Mouse (Mus musculus): ENCODE data around the gene Acmsd. TPM values are rescaled to one million over a fixed set of nuclear protein-coding genes. Genes with fewer than 3 reads are reported as not detected.

The Acmsd gene
- polyA plus RNA-seq, 1 experiment from 2014 or later, result 3.2 TPM

- Histone ChIP-seq H3K27me3 (ENCODE audit: insufficient read depth, low read length) (no peaks in the 10 kb centered on the region), H3K4me1 (ENCODE audit: insufficient read depth, low read length) (peaks cover 5% of the 10 kb centered on the region; the same call in 1 of the 2 replicates), H3K4me2 (replicated peaks; ENCODE audit: low read depth, low read length) (no peak overlapping the region), H3K9ac (replicated peaks; ENCODE audit: low read length) (no peak overlapping the region), H3K36me3 (ENCODE audit: insufficient read depth, low read length) (peaks cover 10% of the 10 kb centered on the region), H3K9me3 (ENCODE audit: low read length) (no peaks in the 10 kb centered on the region), H3K27ac (ENCODE audit: low read length) (no peak overlapping the region), H3K4me3 (ENCODE audit: low read length) (no peak overlapping the region)
- no peak for ATAC-seq (ENCODE audit: low FRiP score, low TSS enrichment)
- 90% methylated on average over 1 of the region's 1 CpGs for WGBS
These were observed 64.2 kb downstream of the Acmsd start for GRCm38 (mm10) chr1:127793459-127793858.

- Histone ChIP-seq H3K27ac (ENCODE audit: low read length) (no peak overlapping the region), H3K9ac (replicated peaks; ENCODE audit: low read length) (no peak overlapping the region), H3K4me3 (ENCODE audit: low read length) (no peak overlapping the region), H3K36me3 (ENCODE audit: insufficient read depth, low read length) (peaks cover 22% of the 10 kb centered on the region), H3K27me3 (ENCODE audit: insufficient read depth, low read length) (no peaks in the 10 kb centered on the region), H3K9me3 (ENCODE audit: low read length) (no peaks in the 10 kb centered on the region), H3K4me2 (replicated peaks; ENCODE audit: low read depth, low read length) (no peak overlapping the region), H3K4me1 (ENCODE audit: insufficient read depth, low read length) (no peaks in the 10 kb centered on the region)
- ATAC-seq (ENCODE audit: low FRiP score, low TSS enrichment), result no peak
- 89% methylated on average over 6 of the region's 6 CpGs for WGBS
These were observed 66.0 kb downstream of the Acmsd start for GRCm38 (mm10) chr1:127795087-127795769.

GRCm38 (mm10) chr1:127796341-127796740 is 67.1 kb downstream of the Acmsd start:
- WGBS, result 56% methylated on average over 4 of the region's 4 CpGs
- Histone ChIP-seq H3K4me3 (ENCODE audit: low read length) (no peak overlapping the region), H3K4me2 (replicated peaks; ENCODE audit: low read depth, low read length) (no peak overlapping the region), H3K27ac (ENCODE audit: low read length) (no peak overlapping the region), H3K4me1 (ENCODE audit: insufficient read depth, low read length) (no peaks in the 10 kb centered on the region), H3K36me3 (ENCODE audit: insufficient read depth, low read length) (peaks cover 23% of the 10 kb centered on the region), H3K27me3 (ENCODE audit: insufficient read depth, low read length) (no peaks in the 10 kb centered on the region), H3K9me3 (ENCODE audit: low read length) (no peaks in the 10 kb centered on the region), H3K9ac (replicated peaks; ENCODE audit: low read length) (no peak overlapping the region)
- ATAC-seq (ENCODE audit: low FRiP score, low TSS enrichment), result no peak

GRCm38 (mm10) chr1:127796752-127797151 is 67.5 kb downstream of the Acmsd start:
- H3K36me3 ChIP-seq (ENCODE audit: insufficient read depth, low read length), result peaks cover 25% of the 10 kb centered on the region
- H3K9me3 ChIP-seq (ENCODE audit: low read length), result no peaks in the 10 kb centered on the region
- no peak overlapping the region for H3K4me3 ChIP-seq (ENCODE audit: low read length)
- no peak overlapping the region for H3K9ac ChIP-seq (replicated peaks; ENCODE audit: low read length)
- H3K4me2 ChIP-seq (replicated peaks; ENCODE audit: low read depth, low read length), result no peak overlapping the region
- H3K27ac ChIP-seq (ENCODE audit: low read length), result no peak overlapping the region
- WGBS, result 63% methylated on average over 1 of the region's 1 CpGs
- ATAC-seq (ENCODE audit: low FRiP score, low TSS enrichment), result no peak
- H3K4me1 ChIP-seq (ENCODE audit: insufficient read depth, low read length), result no peaks in the 10 kb centered on the region
- H3K27me3 ChIP-seq (ENCODE audit: insufficient read depth, low read length), result no peaks in the 10 kb centered on the region

GRCm38 (mm10) chr1:127802916-127803315 is 73.7 kb downstream of the Acmsd start:
- H3K4me3 ChIP-seq (ENCODE audit: low read length), result no peak overlapping the region
- H3K27me3 ChIP-seq (ENCODE audit: insufficient read depth, low read length), result no peaks in the 10 kb centered on the region
- peaks cover 42% of the 10 kb centered on the region for H3K36me3 ChIP-seq (ENCODE audit: insufficient read depth, low read length)
- H3K4me1 ChIP-seq (ENCODE audit: insufficient read depth, low read length), result no peaks in the 10 kb centered on the region
- no peak overlapping the region for H3K4me2 ChIP-seq (replicated peaks; ENCODE audit: low read depth, low read length)
- H3K9ac ChIP-seq (replicated peaks; ENCODE audit: low read length), result no peak overlapping the region
- no peaks in the 10 kb centered on the region for H3K9me3 ChIP-seq (ENCODE audit: low read length)
- WGBS, result 89% methylated on average over 8 of the region's 8 CpGs
- H3K27ac ChIP-seq (ENCODE audit: low read length), result no peak overlapping the region
- ATAC-seq (ENCODE audit: low FRiP score, low TSS enrichment), result no peak

- WGBS, result 89% methylated on average over 7 of the region's 7 CpGs
- Histone ChIP-seq H3K9me3 (ENCODE audit: low read length) (no peaks in the 10 kb centered on the region), H3K4me3 (ENCODE audit: low read length) (no peak overlapping the region), H3K27me3 (ENCODE audit: insufficient read depth, low read length) (no peaks in the 10 kb centered on the region), H3K4me2 (replicated peaks; ENCODE audit: low read depth, low read length) (no peak overlapping the region), H3K4me1 (ENCODE audit: insufficient read depth, low read length) (0 out of 2 replicates have a peak, but pooled peaks cover 2% of the 10 kb centered on the region), H3K27ac (ENCODE audit: low read length) (no peak overlapping the region), H3K9ac (replicated peaks; ENCODE audit: low read length) (no peak overlapping the region), H3K36me3 (ENCODE audit: insufficient read depth, low read length) (peaks cover 9% of the 10 kb centered on the region)
- no peak for ATAC-seq (ENCODE audit: low FRiP score, low TSS enrichment)
These were observed 79.5 kb downstream of the Acmsd start for GRCm38 (mm10) chr1:127808671-127809070.

GRCm38 (mm10) chr1:127812929-127813328 is 83.7 kb downstream of the Acmsd start:
- H3K4me2 ChIP-seq (replicated peaks; ENCODE audit: low read depth, low read length), result peak overlapping the region; percentile 27
- peak; percentile 29; the same call in 1 of the 2 replicates for ATAC-seq (ENCODE audit: low FRiP score, low TSS enrichment)
- no peaks in the 10 kb centered on the region for H3K9me3 ChIP-seq (ENCODE audit: low read length)
- H3K9ac ChIP-seq (replicated peaks; ENCODE audit: low read length), result no peak overlapping the region
- no peak overlapping the region for H3K4me3 ChIP-seq (ENCODE audit: low read length)
- no peaks in the 10 kb centered on the region for H3K36me3 ChIP-seq (ENCODE audit: insufficient read depth, low read length)
- H3K27me3 ChIP-seq (ENCODE audit: insufficient read depth, low read length), result no peaks in the 10 kb centered on the region
- 33% methylated on average over 7 of the region's 7 CpGs for WGBS
- 0 out of 2 replicates have a peak, but pooled peaks cover 2% of the 10 kb centered on the region for H3K4me1 ChIP-seq (ENCODE audit: insufficient read depth, low read length)
- no peak overlapping the region for H3K27ac ChIP-seq (ENCODE audit: low read length)

- no peak overlapping the region for H3K4me2 ChIP-seq (replicated peaks; ENCODE audit: low read depth, low read length)
- no peaks in the 10 kb centered on the region for H3K9me3 ChIP-seq (ENCODE audit: low read length)
- no peak overlapping the region for H3K4me3 ChIP-seq (ENCODE audit: low read length)
- H3K27ac ChIP-seq (ENCODE audit: low read length), result no peak overlapping the region
- H3K27me3 ChIP-seq (ENCODE audit: insufficient read depth, low read length), result no peaks in the 10 kb centered on the region
- 86% methylated on average over 6 of the region's 6 CpGs for WGBS
- 0 out of 2 replicates have a peak, but pooled peaks cover 2% of the 10 kb centered on the region for H3K4me1 ChIP-seq (ENCODE audit: insufficient read depth, low read length)
- no peak overlapping the region for H3K9ac ChIP-seq (replicated peaks; ENCODE audit: low read length)
- no peaks in the 10 kb centered on the region for H3K36me3 ChIP-seq (ENCODE audit: insufficient read depth, low read length)
- no peak for ATAC-seq (ENCODE audit: low FRiP score, low TSS enrichment)
These were observed 87.2 kb downstream of the Acmsd start for GRCm38 (mm10) chr1:127816381-127816780.

Other genes starting within 250 kb of the Acmsd start
- gene Tmem163, start 49.9 kb upstream of the Acmsd start, polyA plus RNA-seq (2015; fragmentation: Nextera tagmentation; extraction: Ambion mirVana), result 0.99 and 1.7 TPM in 2 replicates
- 76.9 and 88.9 TPM in 2 replicates for gene Ccnt2, start 44.8 kb downstream of the Acmsd start, polyA plus RNA-seq (2015; fragmentation: Nextera tagmentation; extraction: Ambion mirVana)
- gene Map3k19, start 125.6 kb downstream of the Acmsd start, polyA plus RNA-seq (2015; fragmentation: Nextera tagmentation; extraction: Ambion mirVana), result 0.09 TPM in 1 of 2 replicates, not detected in the other
- 25.1 and 25.4 TPM in 2 replicates for gene Rab3gap1, start 139.4 kb downstream of the Acmsd start, polyA plus RNA-seq (2015; fragmentation: Nextera tagmentation; extraction: Ambion mirVana)

Measured in kidney, embryonic 16.5 days (tissue).